Mouse (Mus musculus) thymus, adult 2 months (tissue): ENCODE results near the gene Oxtr. TPM values are rescaled to one million over a fixed set of nuclear protein-coding genes. Genes with fewer than 3 reads are reported as not detected.

Experiments
- DNase-seq: peaks from one replicate; pipeline ENCODE4 v3.0.0; 2021
- H3K27ac ChIP-seq: fragments of 200-500 bp; 2 replicates; pipeline ENCODE4 v1.5.1; 2012; ENCODE audit warnings: low read length, control low read depth; ENCODE audit not compliant: control insufficient read depth, insufficient read depth
- H3K27me3 ChIP-seq: fragments of 200-500 bp; 2 replicates; pipeline ENCODE4 v1.6.1; 2012; ENCODE audit warnings: mild to moderate bottlenecking, low read length, moderate library complexity, mixed read lengths; ENCODE audit not compliant: control insufficient read depth, insufficient read depth
- H3K36me3 ChIP-seq: fragments of 200-500 bp; 2 replicates; pipeline ENCODE4 v1.6.1; 2012; ENCODE audit warnings: mild to moderate bottlenecking, low read length, moderate library complexity; ENCODE audit not compliant: control insufficient read depth, insufficient read depth
- H3K4me1 ChIP-seq: fragments of 200-500 bp; replicated peaks from 2 replicates; pipeline ENCODE4 v1.6.1; 2012; ENCODE audit warnings: low read length; ENCODE audit not compliant: control insufficient read depth, insufficient read depth
- H3K4me3 ChIP-seq: fragments of 200-500 bp; 2 replicates; pipeline ENCODE4 v1.5.1; 2012; ENCODE audit warnings: mild to moderate bottlenecking, low read length, control low read depth, moderate library complexity; ENCODE audit not compliant: control insufficient read depth, insufficient read depth
- CTCF ChIP-seq: fragments of 200-500 bp; IDR thresholded peaks from 2 replicates; pipeline ENCODE4 v1.5.1; 2012; ENCODE audit warnings: mild to moderate bottlenecking, control low read depth, low read length, moderate library complexity, borderline replicate concordance; ENCODE audit not compliant: control insufficient read depth, poor library complexity, insufficient read depth; ENCODE audit errors: extremely low read depth
- POLR2A ChIP-seq: fragments of 200-500 bp; IDR thresholded peaks from 2 replicates; pipeline ENCODE4 v1.6.1; 2012; ENCODE audit warnings: mild to moderate bottlenecking, low read length, control low read depth, moderate library complexity; ENCODE audit not compliant: control insufficient read depth, poor library complexity, insufficient read depth; ENCODE audit errors: extremely low read depth
- WGBS: fragments of 180-500 bp; shearing (Covaris S2); methylation state at CpG from one replicate; pipeline ENCODE4 v1.1.7; 2018; 5-methylcytosine and 5-hydroxymethylcytosine counted together
- polyA plus RNA-seq: library from polyadenylated mRNA; depleted of rRNA; stranded (reverse); fragments of >200 nt; gene quantifications from 2 replicates; pipeline ENCODE4 v1.2.3, GENCODE M21; 2012; rRNA removed

Gene Oxtr
- polyA plus RNA-seq, 1 experiment = 0.50 TPM

DNA sequence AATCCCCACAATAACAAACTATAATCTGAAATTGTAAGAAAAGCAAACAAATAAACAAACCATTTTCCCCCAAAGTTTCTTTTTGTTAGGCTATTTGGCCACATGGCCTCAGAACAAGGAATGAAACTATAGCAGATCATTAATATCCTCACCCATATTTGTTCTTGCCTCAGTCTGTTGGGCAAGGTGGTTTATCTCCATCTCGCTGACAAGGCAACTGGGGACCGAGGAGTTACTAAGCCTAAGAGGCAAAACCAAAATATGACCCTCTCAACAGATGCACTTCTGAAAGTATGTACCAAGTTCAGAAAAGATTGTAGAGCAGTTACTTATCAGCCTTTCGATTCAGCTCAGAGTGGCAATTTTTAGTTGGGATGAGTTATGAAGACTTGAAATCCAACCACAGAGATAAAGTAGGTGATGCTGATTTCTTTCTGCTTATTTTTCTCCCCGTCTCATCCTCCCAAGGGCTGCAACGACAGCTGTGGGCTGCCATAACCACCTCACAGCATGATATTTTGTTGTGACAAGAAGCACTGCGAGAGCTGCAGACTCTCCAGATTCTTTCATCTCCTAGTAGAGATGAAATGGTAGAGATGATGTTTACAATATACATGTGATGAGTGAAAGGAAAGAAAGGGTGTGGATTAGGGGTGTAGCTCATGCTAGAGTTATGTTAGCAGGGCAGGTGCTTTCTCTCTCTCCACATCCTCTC is 63.6 kb downstream of the Oxtr start:
- 82% methylated on average over 6 of the region's 6 CpGs for WGBS
- no peak overlapping the region for H3K4me3 ChIP-seq
- no peaks in the 10 kb centered on the region for H3K36me3 ChIP-seq
- TF ChIP-seq POLR2A = no peak
- TF ChIP-seq CTCF = no peak
- H3K27ac ChIP-seq = no peak overlapping the region
- H3K4me1 ChIP-seq = no peaks in the 10 kb centered on the region
- H3K27me3 ChIP-seq = no peaks in the 10 kb centered on the region
- DNase-seq = no peak

- no peaks in the 10 kb centered on the region for H3K36me3 ChIP-seq
- no peak overlapping the region for H3K4me3 ChIP-seq
- DNase-seq = no peak
- H3K27me3 ChIP-seq = no peaks in the 10 kb centered on the region
- WGBS = 71% methylated on average over 8 of the region's 8 CpGs
- TF ChIP-seq POLR2A (no peak), CTCF (no peak)
- no peaks in the 10 kb centered on the region for H3K4me1 ChIP-seq
- H3K27ac ChIP-seq = no peak overlapping the region
Measured at GRCm38 (mm10) chr6:112423746-112424501, 65.8 kb downstream of the Oxtr start.

Other genes with a start within 250 kb of the Oxtr start
- gene Lmcd1, start 216.2 kb downstream of the Oxtr start, polyA plus RNA-seq = 1.9 and 2.4 TPM in 2 replicates
- gene Ssu2, start 101.9 kb downstream of the Oxtr start, polyA plus RNA-seq = 0.66 and 0.74 TPM in 2 replicates
- 0.33 and 7.8 TPM in 2 replicates for gene Cav3, start 30.4 kb downstream of the Oxtr start, polyA plus RNA-seq
- 6.6 TPM in 2 replicates for gene Rad18, start 206.7 kb upstream of the Oxtr start, polyA plus RNA-seq